Mouse (Mus musculus) hindbrain, postnatal 0 days (tissue): ENCODE data around the gene Tor3a. TPM values are rescaled to one million over a fixed set of nuclear protein-coding genes. Genes with fewer than 3 reads are reported as not detected.
A peak's percentile ranks its signal among the peaks of the same experiment; 100 is the strongest.

ENCODE experiments used
- ATAC-seq: fragments of 200-750 bp; cut with Nextera tagmentation; 2 replicates; pipeline ENCODE4 v1.8.0; 2017; ENCODE audit warnings: mild to moderate bottlenecking, moderate TSS enrichment, moderate library complexity
- DNase-seq: peaks from one replicate; pipeline ENCODE4 v3.0.0-alpha.2; 2015; ENCODE audit warnings: low spot score
- H3K27ac ChIP-seq: fragments of 300-500 bp; sonication (generic); 2 replicates; pipeline ENCODE4 v1.5.1; 2014; ENCODE audit warnings: mild to moderate bottlenecking
- H3K27me3 ChIP-seq: fragments of 300-500 bp; sonication (generic); 2 replicates; pipeline ENCODE4 v1.6.1; 2014; ENCODE audit warnings: low read length, mixed read lengths; ENCODE audit not compliant: insufficient read depth
- H3K36me3 ChIP-seq: fragments of 300-500 bp; sonication (generic); 2 replicates; pipeline ENCODE4 v1.6.1; 2014; ENCODE audit warnings: low read length, mixed read lengths; ENCODE audit not compliant: insufficient read depth
- H3K4me1 ChIP-seq: fragments of 300-500 bp; sonication (generic); 2 replicates; pipeline ENCODE4 v1.6.1; 2014; ENCODE audit warnings: antibody characterized with exemption, low read length, mixed read lengths; ENCODE audit not compliant: insufficient read depth
- H3K4me2 ChIP-seq: fragments of 300-500 bp; sonication (generic); 2 replicates; pipeline ENCODE4 v1.6.1; 2014; ENCODE audit warnings: low read depth, mild to moderate bottlenecking, low read length, moderate library complexity, mixed read lengths
- H3K4me3 ChIP-seq: fragments of 300-500 bp; sonication (generic); 2 replicates; pipeline ENCODE4 v1.5.1; 2014; ENCODE audit warnings: low read length
- H3K9ac ChIP-seq: fragments of 300-500 bp; sonication (generic); replicated peaks from 2 replicates; pipeline ENCODE4 v1.6.1; 2014; ENCODE audit warnings: mild to moderate bottlenecking, low read length, moderate library complexity, mixed read lengths
- H3K9me3 ChIP-seq: fragments of 300-500 bp; sonication (generic); 2 replicates; pipeline ENCODE4 v1.6.1; 2016; ENCODE audit warnings: low read length, mixed read lengths
- CTCF ChIP-seq: IDR thresholded peaks from 2 replicates; pipeline ENCODE4 v1.5.1; 2016; ENCODE audit warnings: antibody characterized with exemption, control low read depth, low read depth
- WGBS: fragments of 180-500 bp; shearing (Covaris S2); extraction: QIAGEN DNeasy Blood & Tissue Kit; methylation state at CpG from one replicate; pipeline ENCODE4 v1.1.7; 2014; 5-methylcytosine and 5-hydroxymethylcytosine counted together
- polyA plus RNA-seq: library from polyadenylated mRNA; unstranded; fragments of >200 nt; fragmentation: Nextera tagmentation; extraction: Ambion mirVana; gene quantifications from 2 replicates; pipeline ENCODE4 v1.2.1, GENCODE M21; 2015
- total RNA-seq: library from RNA; depleted of rRNA; stranded (reverse); fragments of >200 nt; gene quantifications from 2 replicates; pipeline ENCODE4 v1.2.3, GENCODE M21; 2014

The Tor3a gene
- total and polyA plus RNA-seq, 2 experiments from 2014 or later, result 3.0 to 5.6 TPM

DNA sequence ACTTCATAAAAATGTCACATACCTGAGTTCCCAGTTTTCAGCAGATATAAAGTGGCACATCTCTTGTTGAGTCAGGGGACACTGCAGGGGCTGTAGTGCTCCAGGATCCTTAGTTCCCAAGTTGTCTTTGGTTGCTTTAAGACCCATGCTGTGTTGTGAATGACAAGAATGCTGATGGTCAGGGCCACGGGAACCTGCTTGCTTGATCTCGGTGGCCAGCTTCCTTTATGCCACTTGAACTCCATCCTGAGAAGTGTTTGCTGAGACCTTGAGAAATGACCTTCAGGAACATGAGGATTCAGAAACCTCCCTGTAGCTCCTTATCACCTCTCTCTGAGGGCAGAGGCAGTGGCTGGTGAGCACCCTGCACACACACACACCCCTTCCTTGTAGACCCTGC lies 25.5 kb downstream of the Tor3a start:
- no peak for DNase-seq
- 33% methylated on average over 2 of the region's 2 CpGs for WGBS
- no peak overlapping the region for H3K27ac ChIP-seq
- no peaks in the 10 kb centered on the region for H3K9me3 ChIP-seq
- H3K27me3 ChIP-seq, result no peaks in the 10 kb centered on the region
- no peaks in the 10 kb centered on the region for H3K4me1 ChIP-seq
- ATAC-seq, result no peak
- TF ChIP-seq CTCF, result no peak
- H3K4me2 ChIP-seq, result no peak overlapping the region
- no peak overlapping the region for H3K9ac ChIP-seq
- H3K36me3 ChIP-seq, result no peaks in the 10 kb centered on the region; the same call in 1 of the 2 replicates
- H3K4me3 ChIP-seq, result no peak overlapping the region

DNA sequence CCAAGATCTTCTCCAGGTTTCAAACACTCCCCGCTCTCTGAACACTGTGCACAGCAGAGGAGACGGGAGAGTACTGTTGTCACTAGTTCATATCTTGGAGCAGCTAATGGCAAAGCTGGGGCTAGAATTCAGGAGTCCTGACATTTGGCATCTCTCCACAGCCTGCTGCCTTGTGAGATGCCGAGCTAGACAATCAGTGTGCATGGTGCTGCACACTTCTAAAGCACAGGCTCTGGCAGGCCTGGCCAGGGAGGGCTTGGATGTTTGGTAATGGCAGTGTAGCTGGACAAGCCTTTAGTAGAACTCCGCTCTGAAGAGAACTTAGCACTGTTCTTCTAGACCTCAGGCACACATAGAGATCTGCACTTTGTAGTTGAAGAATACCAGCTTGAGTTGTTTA lies 28.2 kb downstream of the Tor3a start:
- Histone ChIP-seq H3K27me3 (no peaks in the 10 kb centered on the region), H3K9ac (no peak overlapping the region), H3K4me1 (no peaks in the 10 kb centered on the region), H3K4me3 (no peak overlapping the region), H3K27ac (no peak overlapping the region), H3K9me3 (no peaks in the 10 kb centered on the region), H3K4me2 (no peak overlapping the region), H3K36me3 (peaks cover 26% of the 10 kb centered on the region)
- 56% methylated on average over 4 of the region's 4 CpGs for WGBS
- TF ChIP-seq CTCF, result no peak
- peak; percentile 41 for DNase-seq
- no peak for ATAC-seq

DNA sequence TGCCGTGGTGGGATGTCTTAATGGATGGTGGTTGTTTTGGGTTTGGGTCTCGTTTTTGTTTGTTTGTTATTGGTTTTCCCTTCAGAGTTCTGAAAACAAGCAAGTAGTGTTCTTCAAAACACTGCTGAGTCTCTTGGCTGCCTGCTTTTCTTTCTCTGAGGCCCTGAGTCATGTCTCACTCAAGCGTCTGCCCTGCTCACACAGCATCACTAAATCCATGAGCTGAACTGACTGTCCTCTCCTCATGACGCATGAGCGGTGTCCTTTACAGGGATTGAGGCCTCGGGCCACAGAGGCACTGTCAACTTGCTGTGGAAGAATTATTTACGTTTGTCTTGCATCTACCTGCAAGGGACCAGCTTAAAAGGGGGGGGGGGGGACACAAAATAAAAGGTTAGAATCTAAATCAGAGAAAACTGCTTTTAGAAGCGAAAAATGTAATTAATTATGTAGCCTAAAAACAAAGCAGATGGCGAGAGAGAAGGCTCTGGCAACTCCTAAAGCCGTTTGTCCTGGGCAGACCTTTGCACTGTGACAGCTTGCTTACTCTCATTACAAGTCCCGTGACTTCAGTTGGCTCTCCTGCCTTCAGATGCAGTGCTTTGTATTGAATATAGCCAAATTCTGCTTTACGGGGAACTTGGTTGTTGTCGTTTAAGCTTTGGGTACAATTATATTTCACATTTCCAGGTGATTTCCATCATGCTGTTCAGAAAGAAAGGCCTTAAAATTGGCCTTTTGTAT lies 29.2 kb downstream of the Tor3a start:
- peak; percentile 45; the same call in 1 of the 2 replicates for ATAC-seq
- Histone ChIP-seq H3K9ac (no peak overlapping the region), H3K4me2 (no peak overlapping the region), H3K4me3 (no peak overlapping the region), H3K36me3 (peaks cover 33% of the 10 kb centered on the region), H3K4me1 (no peaks in the 10 kb centered on the region), H3K9me3 (no peaks in the 10 kb centered on the region), H3K27me3 (no peaks in the 10 kb centered on the region), H3K27ac (0 out of 2 replicates have a peak overlapping the region, but pooled peaks have one; percentile 5)
- DNase-seq, result peak; percentile 48
- WGBS, result 53% methylated on average over 13 of the region's 13 CpGs
- no peak for TF ChIP-seq CTCF

DNA sequence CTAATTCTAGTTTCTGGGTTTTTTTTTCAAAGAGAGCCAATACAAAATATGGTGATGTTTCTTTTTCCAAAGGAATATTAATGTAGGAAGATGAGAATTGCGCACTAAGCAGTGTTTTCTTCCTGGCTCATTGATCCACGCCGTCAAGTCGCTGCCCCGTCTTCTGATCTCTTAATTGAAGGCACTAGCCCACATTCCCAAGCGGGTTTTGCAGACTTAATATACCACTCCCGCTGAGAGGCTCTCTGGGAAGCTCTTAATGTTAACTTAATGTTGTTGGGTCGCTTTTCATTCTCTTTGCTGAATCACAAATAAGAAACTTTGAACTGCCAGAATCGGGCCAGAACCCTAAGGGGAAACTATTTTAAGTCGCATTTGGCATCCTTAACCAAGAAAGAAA lies 30.1 kb downstream of the Tor3a start:
- no peak overlapping the region for H3K4me2 ChIP-seq
- no peaks in the 10 kb centered on the region for H3K27me3 ChIP-seq
- H3K4me3 ChIP-seq, result no peak overlapping the region
- H3K9me3 ChIP-seq, result no peaks in the 10 kb centered on the region
- H3K4me1 ChIP-seq, result no peaks in the 10 kb centered on the region
- H3K9ac ChIP-seq, result no peak overlapping the region
- DNase-seq, result peak; percentile 21
- 36% methylated on average over 10 of the region's 10 CpGs for WGBS
- H3K27ac ChIP-seq, result no peak overlapping the region
- no peak for TF ChIP-seq CTCF
- peaks cover 33% of the 10 kb centered on the region for H3K36me3 ChIP-seq
- no peak for ATAC-seq

DNA sequence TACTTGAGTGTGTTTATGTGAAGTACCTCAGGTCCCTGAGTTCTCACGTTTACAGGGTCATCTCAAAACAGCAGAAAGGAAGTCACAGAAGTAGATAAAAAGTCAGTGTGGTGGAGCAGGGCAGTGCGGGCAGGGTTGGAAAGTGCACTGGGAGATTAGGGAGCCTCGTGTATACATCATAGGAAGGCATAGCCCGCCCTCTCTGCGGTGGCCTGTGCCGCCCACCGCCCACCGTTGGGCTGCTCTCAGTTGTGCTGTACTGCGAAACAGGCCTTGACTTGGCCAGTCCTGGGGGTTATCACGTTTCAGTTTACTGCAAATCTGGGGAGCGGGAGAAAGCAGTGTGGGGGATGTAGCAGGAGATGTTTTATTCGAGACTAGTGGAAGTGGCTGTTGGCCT lies 31.3 kb downstream of the Tor3a start:
- no peak for ATAC-seq
- Histone ChIP-seq H3K36me3 (peaks cover 33% of the 10 kb centered on the region), H3K4me1 (no peaks in the 10 kb centered on the region), H3K4me2 (no peak overlapping the region), H3K4me3 (no peak overlapping the region), H3K9ac (no peak overlapping the region), H3K27ac (no peak overlapping the region), H3K9me3 (no peaks in the 10 kb centered on the region), H3K27me3 (no peaks in the 10 kb centered on the region)
- TF ChIP-seq CTCF, result no peak
- 80% methylated on average over 12 of the region's 12 CpGs for WGBS
- DNase-seq, result no peak

DNA sequence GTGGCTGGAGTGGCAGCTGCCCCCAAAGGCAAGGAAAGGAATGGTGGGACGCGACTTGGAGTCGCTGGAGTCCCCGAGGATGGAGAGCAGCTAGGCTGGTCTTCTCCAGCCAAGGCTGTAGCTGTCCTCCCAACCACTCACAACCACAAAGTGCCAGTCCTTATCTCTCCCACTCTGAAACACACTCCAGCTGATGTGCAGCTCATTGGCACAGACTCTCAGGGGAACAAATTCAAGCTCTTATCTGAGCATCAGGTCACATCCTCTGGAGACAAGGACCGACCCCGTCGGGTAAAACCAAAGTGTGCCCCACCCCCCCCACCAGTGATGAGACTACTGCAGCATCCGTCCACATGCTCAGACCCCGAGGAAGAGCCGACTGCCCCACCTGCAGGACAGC lies 32.3 kb downstream of the Tor3a start:
- Histone ChIP-seq H3K4me1 (no peaks in the 10 kb centered on the region), H3K9ac (no peak overlapping the region), H3K36me3 (peaks cover 33% of the 10 kb centered on the region), H3K4me2 (no peak overlapping the region), H3K27me3 (no peaks in the 10 kb centered on the region), H3K4me3 (no peak overlapping the region), H3K27ac (no peak overlapping the region), H3K9me3 (no peaks in the 10 kb centered on the region)
- ATAC-seq (no peak), DNase-seq (no peak)
- no peak for TF ChIP-seq CTCF
- 86% methylated on average over 10 of the region's 10 CpGs for WGBS

DNA sequence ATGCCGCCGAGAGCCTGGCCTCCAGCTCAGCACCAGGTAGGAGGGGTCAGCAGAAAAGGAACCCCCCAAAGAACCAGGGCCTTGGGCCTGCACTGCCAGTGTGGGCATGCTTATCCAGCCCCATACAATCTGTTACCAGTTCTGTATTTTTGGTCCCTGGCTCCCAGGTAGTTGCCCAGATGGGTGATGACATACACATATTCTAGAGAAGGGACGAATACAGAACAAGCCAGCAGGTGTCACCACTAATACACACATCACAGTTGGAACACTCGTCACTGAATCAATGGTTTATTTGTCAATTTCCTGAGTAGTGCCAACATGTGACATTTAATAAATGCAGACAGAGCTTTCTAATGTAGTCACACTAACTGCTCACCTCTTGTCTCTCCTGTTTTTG lies 33.6 kb downstream of the Tor3a start:
- peak; percentile 55 for TF ChIP-seq CTCF
- peak; percentile 50 for ATAC-seq
- peak; percentile 58 for DNase-seq
- H3K27ac ChIP-seq, result no peak overlapping the region
- no peaks in the 10 kb centered on the region for H3K4me1 ChIP-seq
- no peaks in the 10 kb centered on the region for H3K27me3 ChIP-seq
- H3K4me2 ChIP-seq, result no peak overlapping the region
- H3K4me3 ChIP-seq, result no peak overlapping the region
- peaks cover 37% of the 10 kb centered on the region for H3K36me3 ChIP-seq
- no peaks in the 10 kb centered on the region for H3K9me3 ChIP-seq
- H3K9ac ChIP-seq, result no peak overlapping the region
- 43% methylated on average over 4 of the region's 4 CpGs for whole genome bisulfite sequencing
